Mouse (Mus musculus) heart, embryonic 13.5 days (tissue): Measurements from ENCODE around the gene Pakap. TPM values are rescaled to one million over a fixed set of nuclear protein-coding genes. Genes with fewer than 3 reads are reported as not detected.

Experiments used
- ATAC-seq: fragments of 200-750 bp; cut with Nextera tagmentation; 2 replicates; pipeline ENCODE4 v1.8.0; 2017; ENCODE audit warnings: moderate TSS enrichment; ENCODE audit not compliant: insufficient number of reproducible peaks, low FRiP score, low TSS enrichment; ENCODE audit errors: extremely low read depth
- H3K27ac ChIP-seq: fragments of 300-500 bp; sonication (generic); replicated peaks from 2 replicates; pipeline ENCODE4 v1.5.1; 2015; ENCODE audit warnings: moderate library complexity, mild to moderate bottlenecking, inconsistent platforms
- H3K27me3 ChIP-seq: fragments of 300-500 bp; sonication (generic); replicated peaks from 2 replicates; pipeline ENCODE4 v1.6.1; 2015; ENCODE audit warnings: mild to moderate bottlenecking, inconsistent platforms
- H3K36me3 ChIP-seq: fragments of 300-500 bp; sonication (generic); 2 replicates; pipeline ENCODE4 v1.6.1; 2015; ENCODE audit warnings: mild to moderate bottlenecking, inconsistent platforms
- H3K4me1 ChIP-seq: fragments of 300-500 bp; sonication (generic); 2 replicates; pipeline ENCODE4 v1.6.1; 2015; ENCODE audit warnings: inconsistent platforms
- H3K4me2 ChIP-seq: fragments of 300-500 bp; sonication (generic); 2 replicates; pipeline ENCODE4 v1.6.1; 2015; ENCODE audit warnings: inconsistent platforms, mild to moderate bottlenecking, moderate library complexity
- H3K4me3 ChIP-seq: fragments of 300-500 bp; sonication (generic); 2 replicates; pipeline ENCODE4 v1.5.1; 2015; ENCODE audit warnings: moderate library complexity, mild to moderate bottlenecking, inconsistent platforms
- H3K9ac ChIP-seq: fragments of 300-500 bp; sonication (generic); 2 replicates; pipeline ENCODE4 v1.6.1; 2015; ENCODE audit warnings: inconsistent platforms, mild to moderate bottlenecking, moderate library complexity
- H3K9me3 ChIP-seq: fragments of 300-500 bp; sonication (generic); 2 replicates; pipeline ENCODE4 v1.6.1; 2016; ENCODE audit warnings: inconsistent platforms
- WGBS: fragments of 180-500 bp; shearing (Covaris S2); methylation state at CpG from one replicate; pipeline ENCODE4 v1.1.7; 2015; ENCODE audit warnings: mixed read lengths; 5-methylcytosine and 5-hydroxymethylcytosine counted together
- polyA plus RNA-seq: library from polyadenylated mRNA; unstranded; fragments of >200 nt; fragmentation: Nextera tagmentation; extraction: Ambion mirVana; gene quantifications from 2 replicates; pipeline ENCODE4 v1.2.1, GENCODE M21; 2015

Gene Pakap
- polyA plus RNA-seq, 1 experiment from 2014 or later, result 49.3 TPM

DNA sequence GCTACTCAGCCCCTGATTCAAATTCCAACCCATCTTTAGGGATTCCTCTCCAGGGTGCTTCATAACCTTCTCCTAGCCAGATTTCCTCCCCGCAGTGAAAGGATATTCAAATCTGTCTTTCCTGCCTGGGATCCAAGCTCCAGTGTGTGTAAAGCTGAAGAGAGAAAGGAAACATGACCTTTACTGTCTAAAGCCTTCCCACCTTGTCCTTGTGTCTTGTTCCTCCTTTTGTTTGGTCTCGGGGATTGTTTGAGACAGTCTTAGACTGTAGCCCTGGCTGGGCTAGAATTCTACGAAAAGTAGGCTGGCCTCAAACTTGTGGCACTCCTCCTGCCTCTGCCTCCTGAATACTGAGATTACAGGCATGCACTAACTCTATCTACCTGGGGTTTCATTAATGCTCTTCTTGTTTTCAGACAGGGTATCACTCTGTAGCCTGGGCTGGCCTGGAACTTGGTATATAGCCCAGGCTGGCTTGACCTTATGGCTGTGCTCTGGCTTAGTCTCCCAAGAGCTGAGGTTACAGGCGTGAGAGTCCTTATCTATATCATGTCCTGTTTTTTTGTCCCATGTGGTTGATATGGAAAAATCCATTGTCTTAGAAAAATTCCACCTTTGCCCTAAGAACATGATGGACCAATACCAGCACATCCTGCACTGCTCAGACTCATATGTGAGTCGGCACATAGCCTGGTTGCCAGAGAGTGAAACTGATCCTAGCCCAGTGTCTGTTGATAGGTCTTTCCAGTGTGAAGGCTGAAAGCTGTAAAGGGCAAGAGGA lies 126.6 kb downstream of the Pakap start:
- H3K4me2 ChIP-seq, result no peak overlapping the region
- H3K27me3 ChIP-seq, result no peaks in the 10 kb centered on the region
- no peak overlapping the region for H3K9ac ChIP-seq
- no peak overlapping the region for H3K4me3 ChIP-seq
- no peak for ATAC-seq
- 0 out of 2 replicates have a peak overlapping the region, but pooled peaks have one; percentile 36 for H3K27ac ChIP-seq
- WGBS, result 66% methylated on average over 5 of the region's 5 CpGs
- peaks cover 9% of the 10 kb centered on the region; the same call in 1 of the 2 replicates for H3K4me1 ChIP-seq
- H3K36me3 ChIP-seq, result peaks cover 77% of the 10 kb centered on the region
- H3K9me3 ChIP-seq, result no peaks in the 10 kb centered on the region

- Histone ChIP-seq H3K27ac (no peak overlapping the region), H3K36me3 (peaks cover 61% of the 10 kb centered on the region), H3K4me2 (no peak overlapping the region), H3K9me3 (no peaks in the 10 kb centered on the region), H3K4me3 (no peak overlapping the region), H3K9ac (no peak overlapping the region), H3K27me3 (no peaks in the 10 kb centered on the region), H3K4me1 (peaks cover 16% of the 10 kb centered on the region; the same call in 1 of the 2 replicates)
- ATAC-seq, result no peak
- WGBS, result 90% methylated on average over 11 of the region's 11 CpGs
Observed at GRCm38 (mm10) chr4:57696955-57697354, 129.0 kb downstream of the Pakap start.

DNA sequence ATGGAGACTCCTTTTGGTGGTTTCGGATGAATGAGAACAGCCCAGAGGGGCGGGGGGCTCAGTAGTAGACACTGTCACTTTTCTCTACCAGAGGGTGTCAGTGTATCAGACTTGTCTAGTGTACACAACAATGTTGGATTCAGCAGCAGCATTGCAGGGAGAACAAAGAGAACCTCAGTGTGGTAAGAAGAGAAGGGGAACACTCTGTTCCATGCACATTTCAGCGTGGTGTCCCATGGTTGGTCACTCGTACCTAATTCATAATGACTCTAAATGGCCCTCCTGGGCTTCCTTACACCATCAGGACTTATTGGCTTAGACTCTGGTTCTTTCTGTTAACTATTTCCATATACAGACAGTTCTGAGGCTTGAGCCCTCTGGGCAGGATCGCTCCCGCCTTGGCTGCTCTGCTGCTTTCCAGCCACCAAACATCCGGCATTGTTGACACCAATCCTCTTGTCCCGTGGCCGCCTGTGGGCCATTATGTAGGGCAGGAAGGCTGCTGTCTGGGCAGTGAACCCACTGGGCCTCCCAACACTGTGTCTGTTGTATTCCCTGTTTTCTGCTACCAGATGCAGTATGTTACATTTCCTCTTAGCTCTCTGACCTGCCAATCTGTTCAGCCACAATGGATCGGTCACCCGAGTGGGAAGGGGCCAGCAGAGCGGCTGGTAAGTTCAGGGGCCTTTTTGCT lies 130.1 kb downstream of the Pakap start:
- H3K4me3 ChIP-seq, result no peak overlapping the region
- no peak overlapping the region for H3K4me2 ChIP-seq
- no peak overlapping the region for H3K27ac ChIP-seq
- no peaks in the 10 kb centered on the region for H3K27me3 ChIP-seq
- no peaks in the 10 kb centered on the region for H3K9me3 ChIP-seq
- peaks cover 55% of the 10 kb centered on the region for H3K36me3 ChIP-seq
- 85% methylated on average over 12 of the region's 12 CpGs for WGBS
- no peak for ATAC-seq
- peaks cover 18% of the 10 kb centered on the region for H3K4me1 ChIP-seq
- no peak overlapping the region for H3K9ac ChIP-seq

- Histone ChIP-seq H3K27me3 (no peaks in the 10 kb centered on the region), H3K4me3 (no peak overlapping the region), H3K4me1 (peaks cover 18% of the 10 kb centered on the region; the same call in 1 of the 2 replicates), H3K36me3 (peaks cover 46% of the 10 kb centered on the region), H3K4me2 (no peak overlapping the region), H3K27ac (no peak overlapping the region), H3K9me3 (no peaks in the 10 kb centered on the region), H3K9ac (no peak overlapping the region)
- no peak for ATAC-seq
- WGBS, result 82% methylated on average over 5 of the region's 5 CpGs
Observed at GRCm38 (mm10) chr4:57701576-57701975, 133.6 kb downstream of the Pakap start.

DNA sequence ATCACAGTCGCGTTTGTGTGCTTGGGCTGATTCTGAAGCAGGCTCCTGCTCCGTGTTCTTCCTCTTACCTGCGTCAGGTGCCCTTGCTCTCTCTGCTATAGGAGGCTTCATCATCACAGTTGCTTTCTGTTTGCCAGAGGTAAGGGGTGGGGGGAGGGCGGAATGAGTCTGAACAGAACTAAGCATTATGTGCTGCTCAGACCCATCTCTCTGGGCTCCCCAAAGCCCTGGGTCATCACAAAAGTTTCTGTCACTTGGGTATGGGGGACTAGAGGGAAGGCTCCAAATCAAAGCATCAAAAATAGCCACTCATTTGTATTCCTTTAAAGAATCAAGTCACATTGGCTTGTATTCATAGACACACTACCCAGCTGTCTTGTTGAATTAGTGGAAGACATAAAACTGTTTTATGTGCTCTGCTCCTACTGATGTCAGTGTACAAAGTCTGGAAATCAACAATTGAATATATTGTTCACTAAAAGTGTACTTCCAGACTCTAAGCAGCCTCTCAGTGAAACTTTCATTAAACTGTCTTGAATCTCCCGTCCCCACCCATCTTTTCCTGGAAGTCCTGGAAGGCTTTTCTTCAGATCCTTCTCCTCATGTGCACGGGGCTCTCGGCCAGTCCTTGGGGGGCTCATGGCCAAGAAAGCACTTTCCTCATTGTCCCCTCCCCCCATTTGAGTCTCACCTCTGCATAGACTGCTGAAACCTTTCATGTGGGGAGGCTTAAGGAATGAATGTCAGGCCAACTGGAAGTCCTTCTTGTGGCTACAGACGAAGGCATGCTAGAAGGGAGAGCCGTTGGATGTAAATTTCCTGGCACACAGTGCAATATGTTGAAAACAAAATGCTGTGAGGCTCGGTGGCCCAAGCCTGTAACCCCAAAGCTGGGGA lies 135.8 kb downstream of the Pakap start:
- 74% methylated on average over 11 of the region's 11 CpGs for WGBS
- Histone ChIP-seq H3K27ac (peak overlapping the region; percentile 9; the same call in 1 of the 2 replicates), H3K36me3 (peaks cover 40% of the 10 kb centered on the region), H3K4me2 (no peak overlapping the region), H3K4me1 (peaks cover 18% of the 10 kb centered on the region; the same call in 1 of the 2 replicates), H3K27me3 (no peaks in the 10 kb centered on the region), H3K9ac (no peak overlapping the region), H3K9me3 (no peaks in the 10 kb centered on the region), H3K4me3 (no peak overlapping the region)
- ATAC-seq, result no peak

DNA sequence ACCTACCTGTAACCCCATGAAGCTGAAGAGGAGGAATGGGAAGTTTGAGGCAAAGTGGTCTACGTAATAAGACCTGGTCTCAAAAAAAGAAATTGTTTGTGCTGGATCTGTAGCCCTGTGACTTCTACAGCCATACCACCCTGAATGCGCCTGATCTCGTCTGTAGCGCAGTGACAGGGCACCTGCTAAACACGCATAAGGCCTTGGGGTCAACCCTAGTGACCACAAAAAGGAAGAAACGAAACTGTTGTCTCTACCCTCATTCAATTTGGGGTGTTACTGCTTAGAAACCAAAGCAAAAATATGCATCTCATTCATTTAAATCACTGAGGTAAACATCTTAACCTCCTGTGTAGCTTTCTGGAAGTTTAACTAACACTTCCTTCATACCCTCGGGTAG lies 136.6 kb downstream of the Pakap start:
- peaks cover 42% of the 10 kb centered on the region for H3K36me3 ChIP-seq
- ATAC-seq, result no peak
- H3K27me3 ChIP-seq, result no peaks in the 10 kb centered on the region
- no peak overlapping the region for H3K27ac ChIP-seq
- no peaks in the 10 kb centered on the region for H3K9me3 ChIP-seq
- no peak overlapping the region for H3K4me3 ChIP-seq
- no peak overlapping the region for H3K9ac ChIP-seq
- peaks cover 14% of the 10 kb centered on the region; the same call in 1 of the 2 replicates for H3K4me1 ChIP-seq
- WGBS, result 88% methylated on average over 7 of the region's 7 CpGs
- no peak overlapping the region for H3K4me2 ChIP-seq

- H3K4me3 ChIP-seq, result no peak overlapping the region
- H3K4me1 ChIP-seq, result peaks cover 8% of the 10 kb centered on the region
- no peak overlapping the region for H3K9ac ChIP-seq
- H3K27ac ChIP-seq, result no peak overlapping the region
- H3K36me3 ChIP-seq, result peaks cover 29% of the 10 kb centered on the region
- H3K4me2 ChIP-seq, result no peak overlapping the region
- H3K27me3 ChIP-seq, result no peaks in the 10 kb centered on the region
- no peak for ATAC-seq
- H3K9me3 ChIP-seq, result no peaks in the 10 kb centered on the region
Observed at GRCm38 (mm10) chr4:57715849-57716248, 147.9 kb downstream of the Pakap start.

- 47% methylated on average over 4 of the region's 4 CpGs for WGBS
- Histone ChIP-seq H3K27me3 (no peaks in the 10 kb centered on the region), H3K27ac (no peak overlapping the region), H3K9ac (no peak overlapping the region), H3K9me3 (no peaks in the 10 kb centered on the region), H3K4me2 (no peak overlapping the region), H3K36me3 (peaks cover 32% of the 10 kb centered on the region), H3K4me1 (peaks cover 9% of the 10 kb centered on the region), H3K4me3 (no peak overlapping the region)
- ATAC-seq, result no peak
Observed at GRCm38 (mm10) chr4:57716735-57717134, 148.8 kb downstream of the Pakap start.

DNA sequence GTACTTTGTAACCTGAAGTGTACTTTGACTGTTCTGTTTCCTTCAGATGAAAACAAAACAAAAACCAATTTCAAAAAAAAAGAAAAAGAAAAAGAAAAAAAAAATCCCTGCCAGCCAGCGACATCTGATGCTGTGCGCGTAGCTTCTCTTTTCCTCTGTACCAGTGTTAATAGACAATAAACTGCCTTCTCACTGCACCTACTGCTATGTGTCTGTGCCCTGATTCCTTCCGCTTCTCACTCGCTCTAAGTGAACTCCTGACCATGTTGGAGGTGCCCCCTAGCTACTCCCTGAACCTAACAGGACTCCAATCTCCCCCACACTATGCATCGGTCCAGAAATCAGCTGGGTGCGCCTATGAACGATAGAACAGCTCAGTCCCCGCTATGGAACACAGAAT lies 149.4 kb downstream of the Pakap start, which contains the start of gene Akap2:
Gene Akap2, plus strand, starts transcription at position 304 of the 400 bp plus-strand sequence.
- H3K4me3 ChIP-seq, result no peak within 1 kb of the TSS
- 81% methylated on average over 9 of the region's 9 CpGs for WGBS
- no peak within 1 kb of the TSS for H3K27ac ChIP-seq
- H3K4me2 ChIP-seq, result no peak within 1 kb of the TSS
- H3K4me1 ChIP-seq, result peaks cover 6% of the 10 kb centered on the region
- no peaks in the 10 kb centered on the region for H3K27me3 ChIP-seq
- no peak for ATAC-seq
- peaks cover 32% of the 10 kb centered on the region for H3K36me3 ChIP-seq
- no peak within 1 kb of the TSS for H3K9ac ChIP-seq
- H3K9me3 ChIP-seq, result no peaks in the 10 kb centered on the region

GRCm38 (mm10) chr4:57719370-57719769 lies 151.4 kb downstream of the Pakap start:
- WGBS, result 87% methylated on average over 1 of the region's 1 CpGs
- ATAC-seq, result no peak
- Histone ChIP-seq H3K4me3 (no peak overlapping the region), H3K27ac (no peak overlapping the region), H3K4me1 (peaks cover 6% of the 10 kb centered on the region), H3K9me3 (no peaks in the 10 kb centered on the region), H3K4me2 (no peak overlapping the region), H3K27me3 (no peaks in the 10 kb centered on the region), H3K36me3 (peaks cover 26% of the 10 kb centered on the region), H3K9ac (no peak overlapping the region)

- peaks cover 8% of the 10 kb centered on the region for H3K4me1 ChIP-seq
- no peak for ATAC-seq
- H3K9ac ChIP-seq, result no peak overlapping the region
- H3K36me3 ChIP-seq, result peaks cover 18% of the 10 kb centered on the region
- H3K4me3 ChIP-seq, result no peak overlapping the region
- WGBS, result 46% methylated on average over 7 of the region's 7 CpGs
- H3K27ac ChIP-seq, result 0 out of 2 replicates have a peak overlapping the region, but pooled peaks have one; percentile 21
- H3K27me3 ChIP-seq, result no peaks in the 10 kb centered on the region
- no peaks in the 10 kb centered on the region for H3K9me3 ChIP-seq
- no peak overlapping the region for H3K4me2 ChIP-seq
Observed at GRCm38 (mm10) chr4:57720869-57721361, 152.9 kb downstream of the Pakap start.
